Mouse (Mus musculus): ENCODE results near the gene Baz1b. TPM values are rescaled to one million over a fixed set of nuclear protein-coding genes. Genes with fewer than 3 reads are reported as not detected.
"Not testable (repeated sequence)": the region's sequence is repeated elsewhere in the genome, so short reads cannot be mapped to it uniquely, and the experiment has no call there.

Baz1b gene
- polyA plus RNA-seq, 1 experiment, result 39.9 TPM

GRCm38 (mm10) chr5:135222066-135222465 is 35.0 kb downstream of the Baz1b start:
- no peak overlapping the region for H3ac ChIP-seq (ENCODE audit: control insufficient read depth, insufficient read length, low read depth)
- no peak for TF ChIP-seq CTCF (IDR thresholded peaks at IDR 0.05; ENCODE audit: control insufficient read depth, insufficient read depth, insufficient read length)
- no peak for TF ChIP-seq MYOG (IDR thresholded peaks at IDR 0.05; ENCODE audit: control insufficient read depth, extremely low read depth, insufficient read length)
- TF ChIP-seq CEBPB (IDR thresholded peaks at IDR 0.05; ENCODE audit: low read depth), result no peak
- no peak for TF ChIP-seq USF1 (IDR thresholded peaks at IDR 0.05; ENCODE audit: low read depth)
- TF ChIP-seq FOSL1 (IDR thresholded peaks at IDR 0.05; ENCODE audit: insufficient read depth, low read length, poor library complexity, severe bottlenecking), result no peak
- no peak for TF ChIP-seq MYOD1 (IDR thresholded peaks at IDR 0.05; ENCODE audit: control insufficient read depth, insufficient read length, low read depth)
- no peak for TF ChIP-seq MAX (IDR thresholded peaks at IDR 0.05)
- H3K36me3 ChIP-seq (ENCODE audit: control insufficient read depth, insufficient read depth), result peaks cover 90% of the 10 kb centered on the region
- H3K27me3 ChIP-seq (ENCODE audit: control insufficient read depth, insufficient read depth, insufficient read length), result no peaks in the 10 kb centered on the region
- peaks cover 38% of the 10 kb centered on the region for H3K79me2 ChIP-seq (ENCODE audit: control insufficient read depth, insufficient read depth)
- peaks cover 6% of the 10 kb centered on the region for H3K79me3 ChIP-seq (ENCODE audit: low read depth)
- H3K4me3 ChIP-seq (ENCODE audit: insufficient read depth, poor library complexity, severe bottlenecking), result no peak overlapping the region

GRCm38 (mm10) chr5:135224169-135224568 is 37.1 kb downstream of the Baz1b start:
- Histone ChIP-seq H3K36me3 (ENCODE audit: control insufficient read depth, insufficient read depth) (peaks cover 87% of the 10 kb centered on the region), H3ac (ENCODE audit: control insufficient read depth, insufficient read length, low read depth) (no peak overlapping the region), H3K4me3 (ENCODE audit: insufficient read depth, poor library complexity, severe bottlenecking) (no peak overlapping the region), H3K79me2 (ENCODE audit: control insufficient read depth, insufficient read depth) (peaks cover 19% of the 10 kb centered on the region), H3K27me3 (ENCODE audit: control insufficient read depth, insufficient read depth, insufficient read length) (no peaks in the 10 kb centered on the region), H3K79me3 (ENCODE audit: low read depth) (peaks cover 4% of the 10 kb centered on the region)
- TF ChIP-seq FOSL1 (IDR thresholded peaks at IDR 0.05; ENCODE audit: insufficient read depth, low read length, poor library complexity, severe bottlenecking), result no peak
- no peak for TF ChIP-seq CEBPB (IDR thresholded peaks at IDR 0.05; ENCODE audit: low read depth)
- TF ChIP-seq CTCF (IDR thresholded peaks at IDR 0.05; ENCODE audit: control insufficient read depth, insufficient read depth, insufficient read length), result no peak
- no peak for TF ChIP-seq USF1 (IDR thresholded peaks at IDR 0.05; ENCODE audit: low read depth)
- no peak for TF ChIP-seq MAX (IDR thresholded peaks at IDR 0.05)
- no peak for TF ChIP-seq MYOG (IDR thresholded peaks at IDR 0.05; ENCODE audit: control insufficient read depth, extremely low read depth, insufficient read length)
- TF ChIP-seq MYOD1 (IDR thresholded peaks at IDR 0.05; ENCODE audit: control insufficient read depth, insufficient read length, low read depth), result no peak

- peaks cover 12% of the 10 kb centered on the region for H3K79me2 ChIP-seq (ENCODE audit: control insufficient read depth, insufficient read depth)
- H3K4me3 ChIP-seq (ENCODE audit: insufficient read depth, poor library complexity, severe bottlenecking); H3K79me3 ChIP-seq (ENCODE audit: low read depth); H3ac ChIP-seq (ENCODE audit: control insufficient read depth, insufficient read length, low read depth); H3K27me3 ChIP-seq (ENCODE audit: control insufficient read depth, insufficient read depth, insufficient read length): not testable (repeated sequence)
- peaks cover 84% of the 10 kb centered on the region for H3K36me3 ChIP-seq (ENCODE audit: control insufficient read depth, insufficient read depth)
Observed at GRCm38 (mm10) chr5:135225879-135226278, 38.8 kb downstream of the Baz1b start.

- Histone ChIP-seq H3K79me3 (ENCODE audit: low read depth) (no peaks in the 10 kb centered on the region), H3K79me2 (ENCODE audit: control insufficient read depth, insufficient read depth) (peaks cover 5% of the 10 kb centered on the region), H3K36me3 (ENCODE audit: control insufficient read depth, insufficient read depth) (peaks cover 88% of the 10 kb centered on the region), H3K27me3 (ENCODE audit: control insufficient read depth, insufficient read depth, insufficient read length) (no peaks in the 10 kb centered on the region), H3K4me3 (ENCODE audit: insufficient read depth, poor library complexity, severe bottlenecking) (no peak overlapping the region), H3ac (ENCODE audit: control insufficient read depth, insufficient read length, low read depth) (no peak overlapping the region)
- TF ChIP-seq MYOD1 (IDR thresholded peaks at IDR 0.05; ENCODE audit: control insufficient read depth, insufficient read length, low read depth) (no peak), MAX (IDR thresholded peaks at IDR 0.05) (no peak), FOSL1 (IDR thresholded peaks at IDR 0.05; ENCODE audit: insufficient read depth, low read length, poor library complexity, severe bottlenecking) (no peak), MYOG (IDR thresholded peaks at IDR 0.05; ENCODE audit: control insufficient read depth, extremely low read depth, insufficient read length) (no peak), CTCF (IDR thresholded peaks at IDR 0.05; ENCODE audit: control insufficient read depth, insufficient read depth, insufficient read length) (no peak), CEBPB (IDR thresholded peaks at IDR 0.05; ENCODE audit: low read depth) (no peak), USF1 (IDR thresholded peaks at IDR 0.05; ENCODE audit: low read depth) (no peak)
Observed at GRCm38 (mm10) chr5:135230186-135230585, 43.1 kb downstream of the Baz1b start.

GRCm38 (mm10) chr5:135233166-135233920 is 46.3 kb downstream of the Baz1b start:
- no peaks in the 10 kb centered on the region for H3K27me3 ChIP-seq (ENCODE audit: control insufficient read depth, insufficient read depth, insufficient read length)
- no peak overlapping the region for H3K4me3 ChIP-seq (ENCODE audit: insufficient read depth, poor library complexity, severe bottlenecking)
- H3K36me3 ChIP-seq (ENCODE audit: control insufficient read depth, insufficient read depth), result peaks cover 95% of the 10 kb centered on the region
- TF ChIP-seq CEBPB (IDR thresholded peaks at IDR 0.05; ENCODE audit: low read depth), result no peak
- TF ChIP-seq FOSL1 (IDR thresholded peaks at IDR 0.05; ENCODE audit: insufficient read depth, low read length, poor library complexity, severe bottlenecking), result no peak
- no peak for TF ChIP-seq USF1 (IDR thresholded peaks at IDR 0.05; ENCODE audit: low read depth)
- no peak for TF ChIP-seq MYOD1 (IDR thresholded peaks at IDR 0.05; ENCODE audit: control insufficient read depth, insufficient read length, low read depth)
- no peak for TF ChIP-seq CTCF (IDR thresholded peaks at IDR 0.05; ENCODE audit: control insufficient read depth, insufficient read depth, insufficient read length)
- no peak for TF ChIP-seq MAX (IDR thresholded peaks at IDR 0.05)
- no peak for TF ChIP-seq MYOG (IDR thresholded peaks at IDR 0.05; ENCODE audit: control insufficient read depth, extremely low read depth, insufficient read length)
- H3K79me2 ChIP-seq (ENCODE audit: control insufficient read depth, insufficient read depth), result no peaks in the 10 kb centered on the region
- no peak overlapping the region for H3ac ChIP-seq (ENCODE audit: control insufficient read depth, insufficient read length, low read depth)
- H3K79me3 ChIP-seq (ENCODE audit: low read depth), result no peaks in the 10 kb centered on the region

- Histone ChIP-seq H3K4me3 (ENCODE audit: insufficient read depth, poor library complexity, severe bottlenecking) (no peak overlapping the region), H3K79me3 (ENCODE audit: low read depth) (no peaks in the 10 kb centered on the region), H3K36me3 (ENCODE audit: control insufficient read depth, insufficient read depth) (peaks cover 98% of the 10 kb centered on the region), H3K27me3 (ENCODE audit: control insufficient read depth, insufficient read depth, insufficient read length) (no peaks in the 10 kb centered on the region), H3ac (ENCODE audit: control insufficient read depth, insufficient read length, low read depth) (no peak overlapping the region), H3K79me2 (ENCODE audit: control insufficient read depth, insufficient read depth) (no peaks in the 10 kb centered on the region)
- TF ChIP-seq CTCF (IDR thresholded peaks at IDR 0.05; ENCODE audit: control insufficient read depth, insufficient read depth, insufficient read length) (peak; percentile 27), FOSL1 (IDR thresholded peaks at IDR 0.05; ENCODE audit: insufficient read depth, low read length, poor library complexity, severe bottlenecking) (no peak), MYOG (IDR thresholded peaks at IDR 0.05; ENCODE audit: control insufficient read depth, extremely low read depth, insufficient read length) (no peak)
Observed at GRCm38 (mm10) chr5:135236571-135236970, 49.5 kb downstream of the Baz1b start.

Measured in C2C12 (cell line).